Mouse (Mus musculus): ENCODE measurements around the gene Gm42791. TPM values are rescaled to one million over a fixed set of nuclear protein-coding genes. Genes with fewer than 3 reads are reported as not detected.
A peak's percentile ranks its signal among the peaks of the same experiment; 100 is the strongest.

The Gm42791 gene
- total RNA-seq, 4 experiments from 2014 or later: 2.1 to 2.7 (median 2.5) TPM

DNA sequence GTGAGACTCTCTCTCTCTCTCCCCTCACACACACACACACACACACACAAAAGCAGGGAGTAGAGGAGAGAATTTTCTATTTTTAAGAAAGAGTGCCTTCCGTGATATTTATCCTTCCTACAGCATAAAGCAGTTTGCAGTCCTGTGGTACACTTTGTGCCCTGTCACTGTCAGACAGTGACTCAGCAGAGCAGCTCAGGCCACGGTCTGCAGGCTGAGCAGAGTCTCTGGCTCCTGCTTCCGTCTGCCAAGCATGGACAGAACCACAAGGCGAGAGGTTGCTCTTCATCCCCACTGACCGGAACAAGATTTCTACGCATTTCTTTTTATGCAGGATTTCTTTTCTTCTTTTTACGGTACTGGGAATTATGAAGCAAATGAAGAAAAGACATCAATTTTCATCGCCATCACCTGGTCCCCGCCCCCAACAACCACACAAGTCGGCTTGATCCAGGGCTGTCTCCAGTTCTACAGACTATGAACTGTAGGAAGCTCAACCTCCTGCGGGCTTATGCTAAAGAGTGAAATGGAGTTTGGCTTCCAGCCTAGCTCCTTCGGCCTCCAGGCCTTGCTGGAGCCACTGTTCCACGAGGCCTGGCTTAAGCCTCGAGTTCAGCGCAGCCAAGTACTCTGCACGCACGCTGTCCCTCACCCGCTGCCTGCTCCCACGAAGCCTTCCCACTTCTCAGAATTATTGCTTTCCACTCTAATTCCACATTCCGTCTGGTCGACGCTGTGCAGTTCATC, 40.5 kb downstream of the Gm42791 start:
- no peak for DNase-seq (ENCODE audit: low spot score in 2 of 2)

DNA sequence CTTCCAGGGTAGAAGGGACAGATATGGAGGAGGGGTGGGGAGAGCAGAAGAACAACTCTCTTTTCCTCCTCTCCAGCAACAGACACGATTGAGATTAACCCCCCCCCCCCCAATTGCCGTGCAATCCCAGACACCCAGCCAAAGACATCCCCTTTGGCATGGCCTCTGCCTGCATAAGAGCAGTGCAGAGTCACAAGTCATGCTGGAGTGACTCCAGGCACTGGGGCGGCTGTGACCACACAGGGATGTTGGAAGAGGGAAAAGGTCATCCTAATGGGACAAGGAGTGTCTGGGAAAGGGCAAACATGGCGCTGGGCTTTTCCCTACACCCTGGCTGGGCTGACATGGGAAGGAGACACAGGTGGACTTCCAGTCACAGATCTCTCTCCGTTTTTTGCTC, 41.8 kb downstream of the Gm42791 start:
- peak; percentile 60 to 84 for DNase-seq (ENCODE audit: low spot score in 2 of 2)

GRCm38 (mm10) chr5:148952419-148952818, 42.5 kb downstream of the Gm42791 start:
- DNase-seq (ENCODE audit: low spot score in 2 of 2): peak in 1 of 2 experiments; percentile 38

DNA sequence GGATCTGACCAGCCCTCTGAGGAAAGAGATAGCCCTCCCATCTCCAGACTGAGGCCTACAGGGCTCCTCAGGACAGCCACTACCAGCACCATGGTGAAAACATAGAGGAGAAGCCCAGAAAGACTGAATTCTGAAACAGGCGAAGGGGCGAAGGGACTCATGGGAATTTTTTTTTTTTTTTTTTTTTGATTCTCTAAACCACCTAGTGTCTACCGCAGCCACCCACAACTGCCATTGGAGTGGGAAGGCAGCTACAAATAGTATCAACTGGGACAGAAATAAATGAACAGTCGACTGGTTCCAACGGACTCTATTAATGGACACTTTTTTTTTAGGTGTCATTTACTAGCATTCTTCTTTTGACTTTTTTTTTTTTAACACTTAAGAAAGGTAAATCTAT, 43.6 kb downstream of the Gm42791 start:
- no peak for DNase-seq (ENCODE audit: low spot score in 2 of 2)

DNA sequence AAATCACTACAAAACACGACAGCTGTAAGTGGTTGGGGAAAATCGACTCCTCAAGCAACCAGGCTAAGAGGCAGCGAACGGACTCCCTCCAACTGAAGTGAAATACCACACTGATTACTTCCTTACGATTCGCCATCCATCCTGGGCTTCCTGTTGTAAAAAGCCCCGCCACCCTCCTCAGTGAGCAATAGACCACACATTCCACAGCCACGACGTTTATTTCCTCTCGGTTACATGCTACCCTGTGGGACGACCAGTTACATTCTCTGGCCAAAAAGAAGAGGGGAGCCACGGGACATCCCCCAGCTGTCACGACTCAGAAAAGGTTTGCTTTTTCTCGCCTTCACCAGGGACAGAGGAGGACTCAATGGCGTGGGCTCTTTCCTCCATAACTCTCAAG, 44.9 kb downstream of the Gm42791 start:
- no peak for DNase-seq (ENCODE audit: low spot score in 2 of 2)

DNA sequence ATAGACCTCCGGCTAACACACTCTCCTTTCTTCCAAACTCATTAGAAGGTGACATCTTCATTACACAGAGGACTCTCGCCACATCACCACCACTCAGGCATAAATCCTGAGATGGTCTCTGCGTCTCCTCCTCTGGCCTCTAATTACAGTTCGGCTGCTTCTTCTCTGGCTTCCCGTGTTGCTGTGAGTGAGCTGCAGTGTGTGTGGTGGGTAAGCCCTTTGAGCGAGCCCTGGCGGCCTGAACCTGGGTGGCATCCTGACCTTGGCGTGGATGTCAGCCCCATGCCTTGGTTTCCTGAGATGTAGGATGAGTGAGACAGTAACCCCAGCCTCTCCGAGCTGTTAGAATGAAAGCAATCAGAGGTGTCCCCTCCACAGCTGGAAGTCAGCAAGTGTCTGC, 46.4 kb downstream of the Gm42791 start:
- no peak for DNase-seq (ENCODE audit: low spot score in 2 of 2)

GRCm38 (mm10) chr5:148947412-148947811, 47.5 kb downstream of the Gm42791 start:
- DNase-seq (ENCODE audit: low spot score in 2 of 2): no peak

DNA sequence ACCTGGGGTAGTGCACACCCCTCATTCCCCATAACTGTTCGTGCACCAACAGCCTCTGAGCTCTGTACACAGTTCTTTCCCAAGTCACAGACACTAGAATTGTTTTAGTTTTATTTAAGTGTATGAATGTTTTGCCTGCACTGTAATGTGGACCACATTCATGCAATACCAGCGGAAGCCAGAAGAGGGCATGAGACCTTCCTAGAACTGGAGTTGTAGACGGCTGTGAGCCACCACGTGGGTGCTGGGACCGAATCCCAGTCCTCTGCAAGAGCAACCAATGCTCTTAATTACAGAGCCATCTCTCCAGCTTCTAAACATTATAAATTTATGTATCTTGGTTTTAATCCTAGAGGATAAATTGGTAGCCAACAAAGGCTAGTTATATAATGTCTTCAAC, 48.2 kb downstream of the Gm42791 start:
- DNase-seq (ENCODE audit: low spot score in 2 of 2): no peak

- DNase-seq (ENCODE audit: low spot score in 2 of 2): no peak
Observed at GRCm38 (mm10) chr5:148945735-148946134, 49.2 kb downstream of the Gm42791 start.

DNA sequence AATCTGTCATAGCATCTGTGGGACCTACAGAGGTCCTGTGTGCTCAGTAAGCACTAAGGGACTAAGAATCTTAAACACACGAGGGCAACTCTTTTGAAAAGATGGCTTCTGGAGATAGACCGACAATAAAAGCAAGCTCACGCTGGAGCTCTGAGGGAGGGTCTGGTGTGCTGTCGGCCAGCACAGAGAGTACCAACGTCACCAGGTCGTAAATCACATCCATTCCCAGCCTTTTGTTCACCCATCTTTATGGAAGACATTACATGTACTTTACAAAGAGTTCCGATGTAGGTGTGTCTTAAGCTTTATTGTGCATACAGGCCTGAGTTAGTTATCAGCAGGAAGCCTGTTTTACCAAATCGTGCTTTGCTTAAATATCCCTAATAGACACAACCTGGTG, 50.9 kb downstream of the Gm42791 start:
- no peak for DNase-seq (ENCODE audit: low spot score in 2 of 2)

DNA sequence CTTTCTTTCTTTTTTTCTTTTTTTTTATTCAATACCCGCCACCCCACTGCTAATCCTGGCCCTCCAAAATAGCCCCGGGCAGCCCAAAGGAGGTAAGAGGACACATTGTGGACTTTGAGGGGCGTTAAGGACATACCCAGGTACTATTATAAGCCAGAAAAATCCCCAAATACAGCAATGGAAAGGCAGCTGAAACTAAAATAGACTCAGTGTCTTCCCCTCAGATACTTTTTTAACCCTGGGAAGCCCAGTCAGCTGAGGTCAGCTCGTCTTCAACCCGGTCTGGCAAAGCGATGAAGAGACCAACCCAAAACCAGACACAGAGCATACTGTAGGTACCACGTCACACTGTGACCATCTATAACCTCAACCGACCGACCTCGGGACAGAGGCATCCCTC, 51.5 kb downstream of the Gm42791 start:
- no peak for DNase-seq (ENCODE audit: low spot score in 2 of 2)

DNA sequence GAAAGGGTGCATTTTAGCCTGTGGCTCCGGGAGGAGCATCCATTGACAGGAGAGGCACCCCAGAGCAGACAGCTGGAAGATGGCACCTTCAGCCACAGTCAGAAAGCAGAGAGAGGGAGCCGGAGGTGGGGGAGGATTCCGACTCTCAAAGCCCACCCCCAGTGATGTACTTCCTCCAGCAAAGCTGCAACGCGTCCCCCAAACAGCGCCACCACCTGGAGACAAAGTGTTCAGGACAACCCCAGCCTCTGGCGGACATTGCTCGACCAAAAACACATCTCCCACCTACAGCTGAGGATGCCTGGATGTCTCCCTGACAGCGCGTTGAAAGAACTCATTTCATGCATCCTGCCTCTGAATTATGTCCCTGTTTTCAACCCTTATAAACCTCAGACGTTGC, 52.0 kb downstream of the Gm42791 start:
- no peak for DNase-seq (ENCODE audit: low spot score in 2 of 2)

- no peak for DNase-seq (ENCODE audit: low spot score in 2 of 2)
Observed at GRCm38 (mm10) chr5:148942305-148942704, 52.6 kb downstream of the Gm42791 start.

DNA sequence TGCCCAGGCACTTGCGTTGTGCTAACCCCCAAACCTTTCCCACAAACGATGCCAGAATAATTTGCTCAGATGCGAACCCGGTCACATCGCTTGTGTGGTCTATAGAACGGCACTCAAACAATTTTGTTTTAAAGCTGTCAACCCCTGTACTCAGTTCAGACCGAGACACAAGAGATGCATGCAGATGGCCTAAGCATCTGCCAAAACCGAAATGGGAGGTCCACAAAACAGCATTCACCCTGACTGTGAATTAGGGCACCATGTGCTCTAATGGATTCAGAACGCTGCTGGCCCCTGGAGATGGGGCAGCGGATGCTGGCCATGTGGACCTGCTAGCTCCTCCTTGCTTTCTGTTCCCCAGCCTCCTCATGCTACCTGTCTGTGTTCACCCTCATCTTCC, 53.1 kb downstream of the Gm42791 start:
- no peak for DNase-seq (ENCODE audit: low spot score in 2 of 2)

- DNase-seq (ENCODE audit: low spot score in 2 of 2): no peak
Observed at GRCm38 (mm10) chr5:148939948-148940382, 55.0 kb downstream of the Gm42791 start.

- no peak for DNase-seq (ENCODE audit: low spot score in 2 of 2)
Observed at GRCm38 (mm10) chr5:148936516-148936951, 58.4 kb downstream of the Gm42791 start.

GRCm38 (mm10) chr5:148935871-148936270, 59.1 kb downstream of the Gm42791 start:
- DNase-seq (ENCODE audit: low spot score in 2 of 2): no peak

DNA sequence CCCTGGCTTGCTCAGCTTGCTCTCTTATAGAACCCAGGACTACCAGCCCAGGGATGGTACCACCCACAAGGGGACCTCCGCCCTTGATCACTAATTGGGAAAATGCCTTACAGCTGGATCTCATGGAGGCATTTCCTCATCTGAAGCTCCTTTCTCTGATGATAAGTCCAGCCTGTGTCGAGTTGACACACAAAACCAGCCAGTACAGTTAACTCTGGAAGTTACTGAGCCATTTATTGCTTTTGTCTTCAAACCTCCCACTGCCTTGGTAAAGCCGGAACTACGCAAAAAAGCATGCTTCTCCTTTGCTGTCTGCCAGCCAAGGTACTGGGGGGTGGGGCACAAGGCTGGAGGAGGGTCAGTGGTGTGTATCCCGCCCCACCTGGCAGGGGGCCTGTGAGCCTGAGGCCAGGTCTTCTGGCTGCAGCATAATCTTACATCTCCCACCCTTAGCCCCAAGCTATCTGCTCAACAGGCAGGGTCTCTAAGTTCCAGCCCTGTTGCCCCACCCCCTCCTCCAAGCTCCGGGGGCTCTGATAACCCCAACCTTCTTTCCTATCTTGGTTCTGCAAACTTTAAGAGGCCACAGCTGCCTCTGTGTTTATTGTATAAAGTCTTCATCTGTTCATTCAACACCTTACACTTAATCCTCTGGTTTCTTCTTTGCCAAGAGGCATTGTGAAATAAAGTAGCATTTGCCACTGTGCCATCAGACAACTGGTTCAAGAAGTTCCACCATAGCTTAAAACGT, 59.7 kb downstream of the Gm42791 start:
- no peak for DNase-seq (ENCODE audit: low spot score in 2 of 2)

DNA sequence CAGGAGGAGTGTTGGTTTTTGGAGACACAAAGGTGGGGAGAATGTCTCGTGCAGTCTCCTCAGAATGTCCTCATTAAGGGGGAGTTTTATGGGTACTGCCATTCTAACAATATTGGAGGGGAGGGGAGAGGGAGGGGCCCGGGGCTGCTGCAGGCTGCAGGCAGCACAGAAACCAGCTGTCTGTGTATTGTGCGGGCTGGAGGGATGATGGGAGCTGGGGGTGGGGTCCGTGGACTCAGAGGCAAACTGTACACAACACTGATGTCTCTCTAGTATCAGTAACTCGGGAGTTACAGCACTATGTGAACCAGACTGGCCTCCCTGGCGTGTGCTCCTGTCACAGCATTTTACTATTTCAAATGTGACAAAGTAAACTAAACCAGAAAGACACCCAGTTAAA, 60.5 kb downstream of the Gm42791 start:
- no peak for DNase-seq (ENCODE audit: low spot score in 2 of 2)

- no peak for DNase-seq (ENCODE audit: low spot score in 2 of 2)
Observed at GRCm38 (mm10) chr5:148933767-148934166, 61.2 kb downstream of the Gm42791 start.

DNA sequence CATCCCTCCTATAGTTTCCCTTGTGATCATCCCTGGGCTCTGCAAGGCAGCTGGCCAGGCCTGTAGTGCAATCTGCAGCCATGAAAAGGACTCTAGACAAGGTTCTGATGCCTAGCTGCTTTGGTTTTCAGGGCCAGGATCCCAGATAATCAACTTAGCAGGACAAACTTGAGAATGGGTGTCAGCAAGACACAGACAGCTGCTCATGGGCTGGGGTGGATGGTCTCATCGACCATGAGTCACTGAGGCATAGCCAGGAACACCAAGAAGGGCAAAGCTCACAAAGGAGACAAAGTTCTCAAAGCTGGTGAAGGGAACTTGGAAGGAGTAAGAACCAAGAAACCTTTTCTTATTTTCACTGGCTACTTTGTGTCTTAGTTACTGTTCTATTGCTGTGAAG, 63.6 kb downstream of the Gm42791 start:
- no peak for DNase-seq (ENCODE audit: low spot score in 2 of 2)

DNA sequence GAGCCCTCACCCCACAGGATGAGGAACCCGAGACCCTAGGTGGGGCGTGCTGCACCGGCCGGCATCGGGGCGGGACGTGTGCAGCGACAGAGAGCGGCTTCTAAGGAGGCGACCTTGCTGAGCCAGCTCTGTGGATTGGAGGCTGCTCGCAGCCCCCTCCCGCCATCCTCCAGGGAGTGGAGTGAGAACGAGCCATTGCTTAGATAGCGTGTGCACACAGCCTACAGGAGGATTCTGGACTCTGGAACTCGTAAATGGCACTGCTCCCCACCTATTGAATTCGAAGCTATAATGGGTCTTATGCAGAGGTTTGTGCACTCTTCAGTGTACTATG, 65.9 kb downstream of the Gm42791 start, which contains the start of gene Katnal1:
TSS of gene Katnal1 (minus strand) at position 205 of the 334 bp plus-strand sequence.
- no peak for DNase-seq (ENCODE audit: low spot score in 2 of 2)
